Mouse (Mus musculus) forebrain, embryonic 14.5 days (tissue): ENCODE results near the gene Tpr. TPM values are rescaled to one million over a fixed set of nuclear protein-coding genes. Genes with fewer than 3 reads are reported as not detected.

ENCODE experiments used
- ATAC-seq: fragments of 200-750 bp; cut with Nextera tagmentation; 2 replicates; pipeline ENCODE4 v1.8.0; 2017; ENCODE audit warnings: mild to moderate bottlenecking, moderate library complexity
- DNase-seq: peaks from one replicate; pipeline ENCODE4 v3.0.0-alpha.2; 2015; ENCODE audit warnings: low spot score
- H3K27ac ChIP-seq: fragments of 300-500 bp; sonication (generic); 2 replicates; pipeline ENCODE4 v1.5.1; 2014; ENCODE audit warnings: low read depth, mild to moderate bottlenecking, control low read depth, low read length, moderate library complexity
- H3K27me3 ChIP-seq: fragments of 300-500 bp; sonication (generic); replicated peaks from 2 replicates; pipeline ENCODE4 v1.6.1; 2014; ENCODE audit warnings: low read length, control low read depth, mixed read lengths; ENCODE audit not compliant: control insufficient read depth, insufficient read depth
- H3K36me3 ChIP-seq: fragments of 300-500 bp; sonication (generic); 2 replicates; pipeline ENCODE4 v1.6.1; 2014; ENCODE audit warnings: low read length, control low read depth; ENCODE audit not compliant: control insufficient read depth, insufficient read depth
- H3K4me1 ChIP-seq: fragments of 300-500 bp; sonication (generic); 2 replicates; pipeline ENCODE4 v1.6.1; 2014; ENCODE audit warnings: antibody characterized with exemption, low read length, control low read depth; ENCODE audit not compliant: control insufficient read depth, insufficient read depth
- H3K4me2 ChIP-seq: fragments of 300-500 bp; sonication (generic); 2 replicates; pipeline ENCODE4 v1.6.1; 2014; ENCODE audit warnings: mild to moderate bottlenecking, control low read depth, low read length
- H3K4me3 ChIP-seq: fragments of 300-500 bp; sonication (generic); 2 replicates; pipeline ENCODE4 v1.5.1; 2014; ENCODE audit warnings: low read depth, low read length, control low read depth
- H3K9ac ChIP-seq: fragments of 300-500 bp; sonication (generic); 2 replicates; pipeline ENCODE4 v1.6.1; 2014; ENCODE audit warnings: mild to moderate bottlenecking, low read length, control low read depth, moderate library complexity
- H3K9me3 ChIP-seq: fragments of 300-500 bp; sonication (generic); replicated peaks from 2 replicates; pipeline ENCODE4 v1.6.1; 2016; ENCODE audit warnings: low read length, control low read depth, mixed read lengths; ENCODE audit not compliant: control insufficient read depth
- WGBS: fragments of 180-500 bp; shearing (Covaris S2); extraction: QIAGEN DNeasy Blood & Tissue Kit; methylation state at CpG from one replicate; pipeline ENCODE4 v1.1.7; 2014; 5-methylcytosine and 5-hydroxymethylcytosine counted together
- polyA plus RNA-seq: library from polyadenylated mRNA; unstranded; fragments of >200 nt; fragmentation: Nextera tagmentation; extraction: Ambion mirVana; gene quantifications from 2 replicates; pipeline ENCODE4 v1.2.1, GENCODE M21; 2014

Tpr gene
- polyA plus RNA-seq, 1 experiment from 2014 or later = 108 TPM

DNA sequence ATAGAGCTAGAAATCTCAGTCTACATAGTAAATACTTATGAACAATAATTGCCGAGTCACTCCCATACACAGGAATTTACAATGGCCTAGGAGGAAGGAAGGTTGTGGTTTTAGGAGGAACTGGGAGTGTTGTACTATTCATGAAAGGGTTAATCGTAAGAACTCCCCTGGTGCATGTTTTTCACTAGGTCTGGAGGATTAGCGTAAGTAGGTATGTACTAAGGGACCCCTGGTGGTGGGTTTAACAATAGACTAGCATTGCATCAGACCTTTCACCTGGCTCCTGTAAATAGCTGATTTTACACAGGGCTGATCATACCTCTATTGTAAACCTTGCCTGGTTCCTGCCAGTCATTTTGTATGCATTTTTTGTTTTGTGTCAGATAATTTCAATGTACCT is 33.6 kb downstream of the Tpr start:
- Histone ChIP-seq H3K4me1 (no peaks in the 10 kb centered on the region), H3K36me3 (peaks cover 87% of the 10 kb centered on the region)

DNA sequence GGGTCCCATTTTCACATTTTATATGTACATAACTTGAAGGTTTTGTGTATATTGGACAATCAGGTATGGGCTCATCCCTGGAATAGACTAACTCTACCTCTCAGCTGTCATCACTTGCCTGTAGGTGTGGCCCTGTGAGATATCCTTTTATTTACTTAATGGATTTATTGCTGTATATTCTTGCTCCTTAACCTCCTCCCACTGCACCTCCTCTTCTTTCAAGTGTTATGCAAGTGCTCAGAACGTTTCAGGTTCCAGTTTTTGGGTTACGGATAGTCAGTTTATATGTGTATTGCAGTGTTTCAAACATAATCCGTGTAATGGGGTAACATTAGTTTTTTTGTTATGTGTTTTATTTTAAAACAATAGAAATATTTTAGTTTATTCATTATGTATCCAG is 46.0 kb downstream of the Tpr start:
- ATAC-seq (no peak), DNase-seq (no peak)
- Histone ChIP-seq H3K36me3 (peaks cover 75% of the 10 kb centered on the region), H3K27ac (no peak overlapping the region), H3K4me3 (no peak overlapping the region), H3K4me2 (no peak overlapping the region), H3K4me1 (no peaks in the 10 kb centered on the region), H3K27me3 (no peaks in the 10 kb centered on the region), H3K9ac (no peak overlapping the region), H3K9me3 (no peaks in the 10 kb centered on the region)
- WGBS = 97% methylated on average over 3 of the region's 3 CpGs

More for the DNA sequence above, 33.6 kb downstream of the Tpr start:
- WGBS = 34% methylated on average over 3 of the region's 3 CpGs
- Histone ChIP-seq H3K9me3 (no peaks in the 10 kb centered on the region), H3K4me2 (no peak overlapping the region), H3K9ac (no peak overlapping the region), H3K27ac (no peak overlapping the region), H3K4me3 (no peak overlapping the region), H3K27me3 (no peaks in the 10 kb centered on the region)
- ATAC-seq (no peak), DNase-seq (no peak)

DNA sequence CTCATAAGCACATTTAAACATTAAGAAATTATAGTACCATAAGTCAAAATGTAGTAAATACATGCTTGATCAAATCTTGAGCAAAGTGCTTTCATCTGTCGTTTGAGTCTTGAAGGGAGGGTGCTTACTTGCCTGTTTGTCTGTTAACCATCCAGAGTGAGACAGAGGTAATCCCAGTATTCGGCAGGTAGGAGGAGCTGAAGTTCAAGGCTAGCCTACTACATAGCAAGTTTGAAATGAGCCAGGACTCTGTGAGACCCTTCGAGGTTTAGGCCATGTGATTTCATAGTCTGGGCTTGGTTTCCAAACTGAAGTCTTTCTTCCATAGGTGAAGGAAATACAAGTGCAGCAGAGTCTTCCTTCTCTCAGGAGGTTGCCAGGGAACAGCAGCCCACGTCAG is 49.1 kb downstream of the Tpr start:
- DNase-seq = no peak
- Histone ChIP-seq H3K36me3 (peaks cover 78% of the 10 kb centered on the region), H3K9me3 (no peaks in the 10 kb centered on the region), H3K4me2 (no peak overlapping the region), H3K27ac (no peak overlapping the region), H3K9ac (no peak overlapping the region), H3K4me1 (no peaks in the 10 kb centered on the region), H3K27me3 (no peaks in the 10 kb centered on the region), H3K4me3 (no peak overlapping the region)
- no peak for ATAC-seq
- 88% methylated on average over 4 of the region's 4 CpGs for WGBS

DNA sequence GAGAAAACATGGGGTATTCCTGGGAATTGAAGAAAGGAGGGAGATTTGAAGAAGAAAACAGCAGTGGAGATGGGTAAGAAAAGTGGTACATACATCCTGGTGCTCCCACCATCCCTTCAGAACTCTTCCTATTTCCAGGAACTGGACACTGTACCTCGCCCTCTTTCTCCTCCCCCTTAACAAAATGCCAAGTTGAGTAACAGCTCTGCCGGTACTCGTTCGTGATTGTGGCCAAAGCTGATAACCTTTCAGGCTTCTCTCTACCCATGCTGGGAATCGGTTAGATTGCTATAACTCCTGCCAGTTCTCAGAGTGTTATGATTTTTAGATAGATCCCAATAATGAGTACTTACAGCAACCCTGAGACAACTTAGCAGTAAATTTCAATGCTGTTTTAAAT is 66.3 kb downstream of the Tpr start:
- Histone ChIP-seq H3K9me3 (no peaks in the 10 kb centered on the region), H3K4me2 (no peak overlapping the region), H3K36me3 (no peaks in the 10 kb centered on the region), H3K27me3 (no peaks in the 10 kb centered on the region), H3K4me1 (no peaks in the 10 kb centered on the region), H3K27ac (no peak overlapping the region), H3K9ac (no peak overlapping the region), H3K4me3 (no peak overlapping the region)
- WGBS = 94% methylated on average over 5 of the region's 5 CpGs
- DNase-seq = no peak
- ATAC-seq = no peak

DNA sequence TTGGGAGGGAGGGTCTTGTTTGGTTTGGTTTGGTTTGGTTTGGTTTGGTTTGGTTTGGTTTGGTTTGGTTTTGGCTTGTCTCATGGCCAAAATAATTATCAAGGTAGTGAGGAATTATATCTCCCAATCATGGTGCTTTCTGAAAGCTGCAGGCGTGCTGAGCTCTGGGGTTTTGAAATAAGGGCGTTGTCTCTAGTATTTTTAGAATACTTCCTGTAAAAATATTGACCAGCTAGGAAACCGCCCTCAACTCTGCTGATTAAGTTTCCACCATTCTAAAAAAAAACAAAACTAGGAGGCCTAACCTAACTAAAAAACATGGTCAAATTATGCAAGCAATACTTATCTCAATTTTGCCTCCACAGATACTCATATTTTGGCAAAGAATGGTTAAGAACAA is 67.0 kb downstream of the Tpr start:
- Histone ChIP-seq H3K36me3 (no peaks in the 10 kb centered on the region), H3K4me2 (no peak overlapping the region), H3K27me3 (no peaks in the 10 kb centered on the region), H3K4me1 (no peaks in the 10 kb centered on the region), H3K9me3 (no peaks in the 10 kb centered on the region), H3K27ac (no peak overlapping the region), H3K9ac (no peak overlapping the region), H3K4me3 (no peak overlapping the region)
- DNase-seq (no peak), ATAC-seq (no peak)
- WGBS = 92% methylated on average over 3 of the region's 3 CpGs

DNA sequence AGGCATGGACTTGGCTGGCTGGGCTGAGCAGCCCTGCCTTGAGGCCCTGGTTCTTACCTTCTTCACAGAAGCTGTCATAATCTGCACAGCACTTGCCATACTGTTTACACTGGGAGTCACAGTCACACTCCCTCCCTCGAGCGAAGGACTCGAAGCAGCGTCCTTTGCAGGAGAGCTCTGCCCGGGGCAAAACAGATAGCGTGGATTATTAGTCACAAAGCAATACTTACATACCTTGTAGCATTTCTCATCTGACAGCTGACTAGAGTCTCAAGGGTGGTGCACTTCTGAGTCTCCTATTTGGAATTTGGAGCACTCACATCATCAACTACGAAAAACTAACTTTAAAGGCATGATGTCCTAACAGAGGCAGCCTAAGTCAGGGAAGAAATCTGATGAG is 68.0 kb downstream of the Tpr start:
- Histone ChIP-seq H3K4me2 (no peak overlapping the region), H3K27me3 (no peaks in the 10 kb centered on the region), H3K27ac (no peak overlapping the region), H3K36me3 (no peaks in the 10 kb centered on the region), H3K4me3 (no peak overlapping the region), H3K4me1 (no peaks in the 10 kb centered on the region), H3K9ac (no peak overlapping the region), H3K9me3 (no peaks in the 10 kb centered on the region)
- WGBS = 84% methylated on average over 7 of the region's 7 CpGs
- DNase-seq (no peak), ATAC-seq (no peak)

DNA sequence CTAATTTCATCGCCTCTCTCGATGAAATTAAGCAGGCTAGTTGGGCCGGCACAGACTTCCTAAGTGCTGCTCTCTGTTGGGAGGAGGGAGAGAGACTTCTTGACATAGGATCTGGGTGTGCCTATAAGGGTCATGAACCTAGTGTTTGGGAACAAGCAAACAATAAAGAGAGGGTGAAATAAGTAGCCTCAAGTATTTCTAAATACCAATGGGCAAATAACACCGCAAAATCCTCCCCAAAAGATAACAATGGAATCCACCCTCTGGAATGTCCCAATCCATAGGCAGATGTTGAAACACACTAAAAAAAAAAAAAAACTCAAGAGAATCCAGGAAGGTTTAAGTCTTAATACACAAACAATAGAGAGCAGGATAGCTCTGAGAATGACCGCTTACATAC is 70.4 kb downstream of the Tpr start:
- Histone ChIP-seq H3K27me3 (no peaks in the 10 kb centered on the region), H3K9ac (no peak overlapping the region), H3K4me1 (no peaks in the 10 kb centered on the region), H3K36me3 (no peaks in the 10 kb centered on the region), H3K4me2 (no peak overlapping the region), H3K27ac (no peak overlapping the region), H3K9me3 (no peaks in the 10 kb centered on the region), H3K4me3 (no peak overlapping the region)
- ATAC-seq (no peak), DNase-seq (no peak)
- 91% methylated on average over 5 of the region's 5 CpGs for WGBS

DNA sequence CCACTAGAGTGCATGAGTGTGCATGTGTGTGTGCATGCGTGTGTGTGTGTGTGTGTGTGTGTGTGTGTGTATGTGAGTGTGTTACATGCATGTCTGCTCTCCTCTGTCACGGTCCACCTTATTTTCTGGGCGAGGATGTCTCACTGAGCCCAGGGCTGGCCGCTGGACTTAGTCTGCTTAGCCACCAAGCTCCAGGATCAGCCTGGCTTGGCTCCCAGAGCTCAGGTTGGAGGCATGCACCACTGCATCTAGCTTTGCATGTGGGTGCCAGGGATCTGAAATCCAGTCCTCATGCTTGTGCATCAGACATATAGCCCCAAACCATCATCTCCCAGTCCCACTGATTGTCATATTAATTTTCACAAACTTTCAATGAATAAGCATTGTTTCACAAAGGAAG is 71.1 kb downstream of the Tpr start:
- Histone ChIP-seq H3K27me3 (no peaks in the 10 kb centered on the region), H3K9ac (no peak overlapping the region), H3K4me2 (no peak overlapping the region), H3K27ac (no peak overlapping the region), H3K36me3 (no peaks in the 10 kb centered on the region), H3K4me1 (no peaks in the 10 kb centered on the region), H3K9me3 (no peaks in the 10 kb centered on the region), H3K4me3 (no peak overlapping the region)
- 93% methylated on average over 4 of the region's 4 CpGs for WGBS
- DNase-seq (no peak), ATAC-seq (no peak)

DNA sequence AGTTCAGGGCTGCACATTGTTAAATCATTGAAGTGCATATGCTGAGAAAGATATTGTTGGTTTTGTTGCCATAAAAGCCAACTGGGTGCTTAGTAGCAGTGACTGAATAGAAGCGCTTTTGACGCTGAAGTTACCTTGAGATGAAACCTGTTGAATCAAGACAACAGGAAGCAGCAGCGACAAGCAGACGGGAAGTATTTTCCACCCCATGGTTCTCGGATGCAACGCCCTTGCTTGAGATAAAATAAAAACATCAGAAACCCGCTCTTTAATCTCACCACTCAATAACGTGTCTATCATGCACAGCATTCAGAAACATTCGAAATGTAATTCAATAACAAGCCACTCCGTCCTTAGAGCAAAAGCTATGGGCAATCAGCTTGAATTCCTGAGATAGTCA is 72.7 kb downstream of the Tpr start:
- Histone ChIP-seq H3K9ac (no peak overlapping the region), H3K36me3 (no peaks in the 10 kb centered on the region), H3K4me2 (no peak overlapping the region), H3K4me3 (no peak overlapping the region), H3K9me3 (no peaks in the 10 kb centered on the region), H3K27me3 (no peaks in the 10 kb centered on the region), H3K27ac (no peak overlapping the region), H3K4me1 (no peaks in the 10 kb centered on the region)
- 90% methylated on average over 10 of the region's 10 CpGs for WGBS
- DNase-seq (no peak), ATAC-seq (no peak)

DNA sequence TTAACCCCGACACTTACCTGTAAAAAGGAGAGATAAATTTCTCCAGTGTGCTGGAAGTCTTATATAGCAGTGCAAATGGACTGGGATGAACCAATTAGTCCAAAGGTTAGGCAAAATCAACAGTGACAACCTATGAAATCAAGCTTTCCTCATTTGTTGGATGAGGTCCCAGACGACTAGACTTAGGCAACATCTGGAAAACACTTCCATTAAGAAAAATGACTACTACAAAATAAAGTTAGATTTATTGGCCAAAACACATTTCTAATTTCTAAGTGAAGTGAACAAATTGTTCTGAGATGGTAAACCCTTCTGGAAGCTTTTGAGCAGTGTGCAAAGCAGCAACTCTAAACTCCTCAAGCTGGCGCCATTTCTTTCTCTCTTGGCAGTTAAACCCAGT is 73.5 kb downstream of the Tpr start, which contains the start of gene Prg4:
Prg4 (minus strand) TSS at position 34 of the 400 bp plus-strand sequence.
- DNase-seq = no peak
- H3K4me2 ChIP-seq = no peak within 1 kb of the TSS
- no peaks in the 10 kb centered on the region for H3K9me3 ChIP-seq
- no peak within 1 kb of the TSS for H3K9ac ChIP-seq
- ATAC-seq = no peak
- WGBS = 84% methylated on average over 3 of the region's 3 CpGs
- H3K4me1 ChIP-seq = no peaks in the 10 kb centered on the region
- H3K36me3 ChIP-seq = no peaks in the 10 kb centered on the region
- no peak within 1 kb of the TSS for H3K27ac ChIP-seq
- H3K27me3 ChIP-seq = no peaks in the 10 kb centered on the region
- no peak within 1 kb of the TSS for H3K4me3 ChIP-seq
